Mouse (Mus musculus) CH12.LX (cell line): ENCODE measurements around the gene Arfgap1. TPM values are rescaled to one million over a fixed set of nuclear protein-coding genes. Genes with fewer than 3 reads are reported as not detected.

ENCODE experiments used
- DNase-seq: peaks from one replicate; pipeline ENCODE4 v3.0.0-alpha.2; 2013; ENCODE audit errors: extremely low read depth
- H3K27ac ChIP-seq: 2 replicates; pipeline ENCODE4 v1.5.1; 2012; ENCODE audit warnings: low read depth, mild to moderate bottlenecking, control low read depth, moderate library complexity; ENCODE audit not compliant: insufficient read depth
- H3K27me3 ChIP-seq: replicated peaks from 2 replicates; pipeline ENCODE3; 2012; ENCODE audit warnings: inconsistent platforms
- H3K36me3 ChIP-seq, 2 experiments: replicated peaks in 1 of 2; 2 replicates each; pipeline versions ENCODE3 to v1.6.1; 2012; ENCODE audit warnings: inconsistent platforms in 1 of 2, low read length in 1 of 2, mild to moderate bottlenecking in 1 of 2, mixed read lengths in 1 of 2, moderate library complexity in 1 of 2; ENCODE audit not compliant: control insufficient read depth in 1 of 2, insufficient read depth in 1 of 2
- H3K4me1 ChIP-seq, 2 experiments: 2 replicates each; pipeline ENCODE4 v1.6.1; 2012; ENCODE audit warnings: inconsistent platforms in 1 of 2, moderate library complexity in 1 of 2; ENCODE audit not compliant: insufficient read depth in 2 of 2, control insufficient read depth in 1 of 2
- H3K4me2 ChIP-seq: 2 replicates; pipeline ENCODE4 v1.6.1; 2012; ENCODE audit warnings: low read depth, mild to moderate bottlenecking, control low read depth; ENCODE audit not compliant: poor library complexity, insufficient read depth, severe bottlenecking
- H3K4me3 ChIP-seq, 3 experiments: fragments of 150-350 bp in 1 of 3; sonication (generic) in 1 of 3; replicated peaks in 1 of 3; 2 replicates each; pipeline versions ENCODE3 to v1.5.1; 2011 to 2012; ENCODE audit warnings: low read depth in 2 of 3, low read length in 2 of 3, mild to moderate bottlenecking in 2 of 3, moderate library complexity in 2 of 3, control low read depth in 1 of 3, improper control_type of control experiment in 1 of 3, inconsistent platforms in 1 of 3, mixed read lengths in 1 of 3; ENCODE audit not compliant: poor library complexity in 1 of 3
- H3K79me2 ChIP-seq: replicated peaks from 2 replicates; pipeline ENCODE4 v1.6.1; 2012; ENCODE audit warnings: mild to moderate bottlenecking, moderate library complexity; ENCODE audit not compliant: control insufficient read depth, poor library complexity, insufficient read depth, severe bottlenecking; ENCODE audit errors: extremely low read depth
- H3K9ac ChIP-seq: 2 replicates; pipeline ENCODE4 v1.6.1; 2012; ENCODE audit warnings: low read depth, mild to moderate bottlenecking, control low read depth, moderate library complexity; ENCODE audit not compliant: insufficient read depth
- H3K9me3 ChIP-seq: replicated peaks from 2 replicates; pipeline ENCODE3; 2012; ENCODE audit warnings: low read length, inconsistent platforms, mixed read lengths
- BHLHE40 ChIP-seq: IDR thresholded peaks from 2 replicates; pipeline ENCODE4 v1.6.1; 2011; ENCODE audit warnings: mild to moderate bottlenecking, low read depth, low read length, improper control_type of control experiment
- CHD1 ChIP-seq: IDR thresholded peaks from 2 replicates; pipeline ENCODE4 v1.6.1; 2012; ENCODE audit warnings: low read depth, low read length, improper control_type of control experiment, inconsistent platforms
- CHD2 ChIP-seq: IDR thresholded peaks from 2 replicates; pipeline ENCODE4 v1.6.1; 2011; ENCODE audit warnings: low read length, improper control_type of control experiment
- CTCF ChIP-seq, 2 experiments: IDR thresholded peaks in 1 of 2; conservative IDR thresholded peaks in 1 of 2; 2 replicates each; pipeline ENCODE4 v1.5.1; 2011 to 2012; ENCODE audit warnings: low read depth in 2 of 2, low read length in 2 of 2, improper control_type of control experiment in 1 of 2, inconsistent platforms in 1 of 2, mild to moderate bottlenecking in 1 of 2, moderate library complexity in 1 of 2
- EP300 ChIP-seq: IDR thresholded peaks from 2 replicates; pipeline ENCODE4 v1.6.1; 2011; ENCODE audit warnings: low read length, improper control_type of control experiment
- HCFC1 ChIP-seq: IDR thresholded peaks from 2 replicates; pipeline ENCODE4 v1.6.1; 2012; ENCODE audit warnings: low read depth, mild to moderate bottlenecking, inconsistent platforms, low read length, improper control_type of control experiment
- IRF4 ChIP-seq: IDR thresholded peaks from 2 replicates; pipeline ENCODE4 v1.6.1; 2014; ENCODE audit warnings: low read depth, mild to moderate bottlenecking, inconsistent platforms, low read length, improper control_type of control experiment
- JUND ChIP-seq: conservative IDR thresholded peaks from 2 replicates; pipeline ENCODE4 v1.6.1; 2011; ENCODE audit warnings: low read depth, low read length, improper control_type of control experiment
- KAT2A ChIP-seq: IDR thresholded peaks from 2 replicates; pipeline ENCODE4 v1.6.1; 2012; ENCODE audit warnings: low read length, improper control_type of control experiment, inconsistent platforms; ENCODE audit not compliant: insufficient replicate concordance
- MAFK ChIP-seq: IDR thresholded peaks from 2 replicates; pipeline ENCODE4 v1.6.1; 2011; ENCODE audit warnings: low read length, improper control_type of control experiment; ENCODE audit not compliant: insufficient replicate concordance
- MAX ChIP-seq: IDR thresholded peaks from 2 replicates; pipeline ENCODE4 v1.6.1; 2011; ENCODE audit warnings: low read length, improper control_type of control experiment
- MEF2A ChIP-seq: IDR thresholded peaks from 2 replicates; pipeline ENCODE4 v1.6.1; 2014; ENCODE audit warnings: low read depth, mild to moderate bottlenecking, inconsistent platforms, low read length, improper control_type of control experiment, borderline replicate concordance
- MYC ChIP-seq: IDR thresholded peaks from 2 replicates; pipeline ENCODE4 v1.6.1; 2011; ENCODE audit warnings: low read depth, mild to moderate bottlenecking, improper control_type of control experiment, low read length
- NELFE ChIP-seq: IDR thresholded peaks from 2 replicates; pipeline ENCODE4 v1.6.1; 2011; ENCODE audit warnings: low read depth, low read length, improper control_type of control experiment
- PAX5 ChIP-seq: IDR thresholded peaks from 2 replicates; pipeline ENCODE4 v1.6.1; 2012; ENCODE audit warnings: low read length, inconsistent platforms, mixed read lengths
- POLR2AphosphoS2 ChIP-seq: IDR thresholded peaks from 2 replicates; pipeline ENCODE4 v1.6.1; 2011; ENCODE audit warnings: low read depth, low read length, improper control_type of control experiment
- RCOR1 ChIP-seq: conservative IDR thresholded peaks from 2 replicates; pipeline ENCODE4 v1.6.1; 2012; ENCODE audit warnings: low read depth, mild to moderate bottlenecking, inconsistent platforms, low read length, improper control_type of control experiment
- SIN3A ChIP-seq: IDR thresholded peaks from 2 replicates; pipeline ENCODE4 v1.6.1; 2012; ENCODE audit warnings: low read length, improper control_type of control experiment, inconsistent platforms
- SMC3 ChIP-seq: IDR thresholded peaks from 2 replicates; pipeline ENCODE4 v1.6.1; 2011; ENCODE audit warnings: low read depth, low read length, improper control_type of control experiment
- TBP ChIP-seq: conservative IDR thresholded peaks from 2 replicates; pipeline ENCODE4 v1.6.1; 2011; ENCODE audit warnings: low read depth, low read length, improper control_type of control experiment
- TCF12 ChIP-seq: IDR thresholded peaks from 2 replicates; pipeline ENCODE4 v1.6.1; 2014; ENCODE audit warnings: low read depth, mild to moderate bottlenecking, inconsistent platforms, low read length, improper control_type of control experiment
- USF2 ChIP-seq: conservative IDR thresholded peaks from 2 replicates; pipeline ENCODE4 v1.6.1; 2011; ENCODE audit warnings: low read depth, low read length, improper control_type of control experiment
- ZKSCAN1 ChIP-seq: IDR thresholded peaks from 2 replicates; pipeline ENCODE4 v1.6.1; 2012; ENCODE audit warnings: low read depth, inconsistent platforms, low read length, improper control_type of control experiment, borderline replicate concordance
- ZMIZ1 ChIP-seq: IDR thresholded peaks from 2 replicates; pipeline ENCODE4 v1.6.1; 2012; ENCODE audit warnings: low read depth, mild to moderate bottlenecking, inconsistent platforms, low read length, improper control_type of control experiment
- ZNF384 ChIP-seq: IDR thresholded peaks from 2 replicates; pipeline ENCODE4 v1.6.1; 2012; ENCODE audit warnings: low read depth, low read length, improper control_type of control experiment, inconsistent platforms
- dilution Hi-C: fragments of 300-500 bp; cut with MboI; formaldehyde crosslinking; loops from 2 replicates; pipeline ENCODE4 v1.14.3; 2020; ENCODE audit warnings: low sequenced_read_pairs; ENCODE audit not compliant: extremely low pct_unique_long_range_greater_than_20kb, extremely low pct_ligation_motif_present
- in situ Hi-C: fragments of 300-500 bp; cut with MboI; formaldehyde crosslinking; loops from 3 replicates; pipeline ENCODE4 v1.14.3; 2019; ENCODE audit warnings: low sequenced_read_pairs, low pct_ligation_motif_present, low pct_unique_long_range_greater_than_20kb, mixed read lengths
- polyA plus RNA-seq: library from polyadenylated mRNA; unstranded; fragments of >175 nt; gene quantifications from 2 replicates; pipeline ENCODE4 v1.2.1, GENCODE M21; 2012; ENCODE audit warnings: low read depth; ENCODE audit not compliant: insufficient read length
- total RNA-seq, 2 experiments: library from RNA; depleted of rRNA; stranded (reverse); fragments of 300-350 nt in 1 of 2; fragments of >200 nt in 1 of 2; gene quantifications; 2 replicates each; pipeline ENCODE4 v1.2.3; 2012 to 2014

The Arfgap1 gene
- total and polyA plus RNA-seq, 3 experiments, result 21.3 to 37.5 (median 32.4) TPM

- no peak for TF ChIP-seq MAX
- TF ChIP-seq ZMIZ1, result no peak
- no peak for TF ChIP-seq ZNF384
- no peak for TF ChIP-seq JUND
- TF ChIP-seq CTCF (conservative IDR thresholded peaks at IDR 0.05 in 1 of 2, IDR thresholded peaks at IDR 0.05 in 1 of 2; ENCODE audit: low read depth in 2 of 2, low read length in 2 of 2), result no peak
- TF ChIP-seq BHLHE40, result no peak
- TF ChIP-seq CHD1, result no peak
- TF ChIP-seq SIN3A, result no peak
- TF ChIP-seq MEF2A, result no peak
- no peak for TF ChIP-seq TCF12
- TF ChIP-seq ZKSCAN1, result no peak
- TF ChIP-seq HCFC1, result no peak
- no peak for TF ChIP-seq TBP
- no peak for TF ChIP-seq MYC
- no peak for TF ChIP-seq IRF4
- TF ChIP-seq CHD2, result no peak
- TF ChIP-seq RCOR1, result no peak
- TF ChIP-seq USF2, result no peak
- no peak for TF ChIP-seq NELFE
- TF ChIP-seq SMC3, result no peak
- H3K4me1 ChIP-seq, result no peaks in the 10 kb centered on the region; a peak in 1 of 4 replicates
- no peak overlapping the region for H3K9ac ChIP-seq
- peaks cover 78% of the 10 kb centered on the region for H3K27me3 ChIP-seq
- no peak overlapping the region for H3K4me3 ChIP-seq
- no peak overlapping the region for H3K4me2 ChIP-seq
- H3K27ac ChIP-seq, result no peak overlapping the region
- in situ Hi-C loops, result no loop called here
- no peaks in the 10 kb centered on the region for H3K9me3 ChIP-seq
- no peak for DNase-seq
- H3K79me2 ChIP-seq, result no peaks in the 10 kb centered on the region
- H3K36me3 ChIP-seq, result no peaks in the 10 kb centered on the region
- dilution Hi-C loops, result no loop called here
Observed at GRCm38 (mm10) chr2:180959605-180960004, 7.4 kb upstream of the Arfgap1 start.

- H3K4me1 ChIP-seq, result no peaks in the 10 kb centered on the region; a peak in 1 of 4 replicates
- no peaks in the 10 kb centered on the region for H3K9me3 ChIP-seq
- no peak for TF ChIP-seq ZKSCAN1
- TF ChIP-seq MEF2A, result no peak
- no peak for TF ChIP-seq TBP
- no peak for TF ChIP-seq IRF4
- no peak for TF ChIP-seq KAT2A
- TF ChIP-seq MYC, result no peak
- no peak for TF ChIP-seq SIN3A
- TF ChIP-seq POLR2AphosphoS2, result no peak
- TF ChIP-seq USF2, result no peak
- TF ChIP-seq PAX5, result no peak
- TF ChIP-seq EP300, result no peak
- no peak for TF ChIP-seq NELFE
- no peak for TF ChIP-seq CHD2
- TF ChIP-seq RCOR1, result no peak
- no peak for TF ChIP-seq MAFK
- TF ChIP-seq BHLHE40, result no peak
- no peak for TF ChIP-seq HCFC1
- dilution Hi-C loops, result no loop called here
- no peak overlapping the region for H3K9ac ChIP-seq
- H3K36me3 ChIP-seq, result no peaks in the 10 kb centered on the region
- no peak overlapping the region for H3K4me3 ChIP-seq
- in situ Hi-C loops, result no loop called here
- H3K79me2 ChIP-seq, result no peaks in the 10 kb centered on the region
- no peak overlapping the region for H3K27ac ChIP-seq
- no peak overlapping the region for H3K4me2 ChIP-seq
- H3K27me3 ChIP-seq, result peaks cover 72% of the 10 kb centered on the region
- no peak for DNase-seq
Observed at GRCm38 (mm10) chr2:180960187-180960586, 6.8 kb upstream of the Arfgap1 start.
